ENCODE assay signal across 23 mouse cellular contexts in genomic region chr12:39697182-39697581, GRCm38 (mm10).
DNase-seq lines count a peak whose midpoint lies in the region; ATAC-seq and TF ChIP-seq lines count a peak whose summit lies in the region.
"Had no signal": no experiment of that assay in that cellular context is flagged by ENCODE, and none has a peak within 500 bp of the region (broad histone marks: within the 10 kb centered on the region; RNA-seq: fewer than 3 reads in every experiment).

No protein-coding gene starts in this region.

- H3K36me3 ChIP-seq in embryonic facial prominence, embryonic 14.5 days (ENCODE audit: control insufficient read depth, insufficient read depth, low read length) = no peaks in the 10 kb centered on the region
- H3K36me3 ChIP-seq in embryonic facial prominence, embryonic 10.5 days (replicated peaks) = no peaks in the 10 kb centered on the region
- H3K36me3 ChIP-seq in limb, embryonic 14.5 days (ENCODE audit: control insufficient read depth, insufficient read depth, low read length) = no peaks in the 10 kb centered on the region
- H3K36me3 ChIP-seq in limb, embryonic 10.5 days = no peaks in the 10 kb centered on the region
- H3K36me3 ChIP-seq: embryonic facial prominence, embryonic 13.5 days; forebrain, embryonic 15.5 days; G1E had no signal

- no peaks in the 10 kb centered on the region for H3K27me3 ChIP-seq in embryonic facial prominence, embryonic 14.5 days (replicated peaks; ENCODE audit: control insufficient read depth, insufficient read depth, low read length)
- H3K27me3 ChIP-seq in embryonic facial prominence, embryonic 10.5 days (replicated peaks; ENCODE audit: low read depth, poor library complexity, severe bottlenecking) = no peaks in the 10 kb centered on the region
- no peaks in the 10 kb centered on the region for H3K27me3 ChIP-seq in limb, embryonic 14.5 days (ENCODE audit: control insufficient read depth, insufficient read depth, low read length)
- no peaks in the 10 kb centered on the region for H3K27me3 ChIP-seq in limb, embryonic 10.5 days (ENCODE audit: low read depth, poor library complexity, severe bottlenecking)
- H3K27me3 ChIP-seq: embryonic facial prominence, embryonic 13.5 days; forebrain, embryonic 13.5 days; forebrain, embryonic 15.5 days had no signal

- no peak overlapping the region for H3K9ac ChIP-seq in embryonic facial prominence, embryonic 14.5 days (ENCODE audit: low read depth, low read length)
- H3K9ac ChIP-seq in limb, embryonic 14.5 days (ENCODE audit: low read depth, low read length, severe bottlenecking) = no peak overlapping the region
- H3K9ac ChIP-seq: embryonic facial prominence, embryonic 13.5 days; forebrain, embryonic 13.5 days; forebrain, embryonic 15.5 days; forebrain, postnatal 0 days had no signal

- 40% methylated on average over 3 of the region's 3 CpGs for WGBS in embryonic facial prominence, embryonic 14.5 days
- WGBS in embryonic facial prominence, embryonic 10.5 days = 65% methylated on average over 3 of the region's 3 CpGs
- 44% methylated on average over 3 of the region's 3 CpGs for WGBS in limb, embryonic 14.5 days
- 71% methylated on average over 3 of the region's 3 CpGs for WGBS in limb, embryonic 10.5 days

- ATAC-seq in embryonic facial prominence, embryonic 14.5 days (ENCODE audit: low read depth) = no peak; the same call in 1 of the 2 replicates
- no peak for ATAC-seq in limb, embryonic 14.5 days (ENCODE audit: low FRiP score, low read depth)
- ATAC-seq: activated CD4-positive, CD25-positive, alpha-beta regulatory T cell, adult 4 months; forebrain, embryonic 13.5 days; forebrain, embryonic 15.5 days; forebrain, postnatal 0 days; Patski had no signal

- no peak for TF ChIP-seq POLR2A in limb, embryonic 14.5 days (IDR thresholded peaks at IDR 0.05; ENCODE audit: borderline replicate concordance, extremely low read depth, insufficient read depth, insufficient read length)

- H3K4me3 ChIP-seq in embryonic facial prominence, embryonic 14.5 days (ENCODE audit: low read depth, low read length) = no peak overlapping the region
- no peak overlapping the region for H3K4me3 ChIP-seq in embryonic facial prominence, embryonic 10.5 days
- H3K4me3 ChIP-seq in limb, embryonic 14.5 days (replicated peaks; ENCODE audit: low read length) = no peak overlapping the region
- H3K4me3 ChIP-seq in limb, embryonic 10.5 days = no peak overlapping the region
- H3K4me3 ChIP-seq: embryonic facial prominence, embryonic 13.5 days; forebrain, embryonic 13.5 days; forebrain, embryonic 15.5 days had no signal

- H3K4me2 ChIP-seq in embryonic facial prominence, embryonic 14.5 days (ENCODE audit: low read depth, low read length) = no peak overlapping the region
- no peak overlapping the region for H3K4me2 ChIP-seq in limb, embryonic 14.5 days (replicated peaks; ENCODE audit: low read depth, low read length, severe bottlenecking)
- H3K4me2 ChIP-seq: embryonic facial prominence, embryonic 13.5 days; forebrain, embryonic 13.5 days; forebrain, embryonic 15.5 days had no signal

- no peak overlapping the region for H3K27ac ChIP-seq in embryonic facial prominence, embryonic 14.5 days (replicated peaks; ENCODE audit: low read depth, low read length)
- H3K27ac ChIP-seq in embryonic facial prominence, embryonic 10.5 days (replicated peaks) = no peak overlapping the region
- H3K27ac ChIP-seq in limb, embryonic 14.5 days (replicated peaks; ENCODE audit: low read depth, low read length) = no peak overlapping the region
- H3K27ac ChIP-seq in limb, embryonic 10.5 days = no peak overlapping the region
- H3K27ac ChIP-seq: embryonic facial prominence, embryonic 13.5 days; forebrain, embryonic 13.5 days; forebrain, embryonic 15.5 days had no signal

- peak; percentile 6 for DNase-seq in embryo, embryonic 10.5 days (ENCODE audit: low spot score)
- no peak for DNase-seq in embryo, embryonic 9.5 days (ENCODE audit: extremely low spot score)
- DNase-seq in embryonic facial prominence, embryonic 14.5 days (ENCODE audit: low spot score) = peak; percentile 47
- DNase-seq in embryonic facial prominence, embryonic 10.5 days (ENCODE audit: low spot score) = no peak
- peak; percentile 24 for DNase-seq in limb, embryonic 14.5 days (ENCODE audit: low spot score)
- DNase-seq in limb, embryonic 10.5 days (ENCODE audit: low spot score) = no peak
- DNase-seq in mesoderm, embryonic 11.5 days (ENCODE audit: low read depth, low spot score) = peak; percentile 33
- no peak for DNase-seq in heart, postnatal 4 days
- DNase-seq: adrenal gland, adult 8-10 months; adrenal gland, postnatal 14 days; adrenal gland, postnatal 36 days; cerebellum, adult 11-12 months; cerebellum, adult 2 months; cerebellum, adult 9-10 months; cerebellum, postnatal 10 days; cerebellum, postnatal 25 days; forebrain, postnatal 0 days had no signal

- no peaks in the 10 kb centered on the region for H3K9me3 ChIP-seq in embryonic facial prominence, embryonic 14.5 days (ENCODE audit: control insufficient read depth, low read length)
- no peaks in the 10 kb centered on the region for H3K9me3 ChIP-seq in embryonic facial prominence, embryonic 10.5 days
- H3K9me3 ChIP-seq in limb, embryonic 14.5 days (ENCODE audit: control insufficient read depth, low read length) = no peaks in the 10 kb centered on the region
- no peaks in the 10 kb centered on the region for H3K9me3 ChIP-seq in limb, embryonic 10.5 days (replicated peaks)
- H3K9me3 ChIP-seq: embryonic facial prominence, embryonic 13.5 days; forebrain, embryonic 13.5 days; forebrain, embryonic 15.5 days; G1E had no signal

- H3K4me1 ChIP-seq in embryonic facial prominence, embryonic 14.5 days (ENCODE audit: control insufficient read depth, insufficient read depth, low read length) = no peaks in the 10 kb centered on the region
- no peaks in the 10 kb centered on the region for H3K4me1 ChIP-seq in embryonic facial prominence, embryonic 10.5 days
- no peaks in the 10 kb centered on the region for H3K4me1 ChIP-seq in limb, embryonic 14.5 days (ENCODE audit: control insufficient read depth, insufficient read depth, low read length)
- no peaks in the 10 kb centered on the region for H3K4me1 ChIP-seq in limb, embryonic 10.5 days
- H3K4me1 ChIP-seq: embryonic facial prominence, embryonic 13.5 days; forebrain, embryonic 13.5 days; forebrain, embryonic 15.5 days had no signal

Comparison
In these comparisons a context has a peak if more than half of its experiments do, and no peak if none do; other contexts are left out.
1. DNase-seq: peak in embryo, embryonic 10.5 days (single experiment), embryonic facial prominence, embryonic 14.5 days (single experiment), limb, embryonic 14.5 days (single experiment) and mesoderm, embryonic 11.5 days (single experiment); none in embryo, embryonic 9.5 days (single experiment), embryonic facial prominence, embryonic 10.5 days (single experiment), limb, embryonic 10.5 days (single experiment) and heart, postnatal 4 days (single experiment).